Mouse (Mus musculus): Measurements from ENCODE around the gene Asl. TPM values are rescaled to one million over a fixed set of nuclear protein-coding genes. Genes with fewer than 3 reads are reported as not detected.

The Asl gene
- polyA plus RNA-seq, 1 experiment from 2014 or later = 291 TPM

DNA sequence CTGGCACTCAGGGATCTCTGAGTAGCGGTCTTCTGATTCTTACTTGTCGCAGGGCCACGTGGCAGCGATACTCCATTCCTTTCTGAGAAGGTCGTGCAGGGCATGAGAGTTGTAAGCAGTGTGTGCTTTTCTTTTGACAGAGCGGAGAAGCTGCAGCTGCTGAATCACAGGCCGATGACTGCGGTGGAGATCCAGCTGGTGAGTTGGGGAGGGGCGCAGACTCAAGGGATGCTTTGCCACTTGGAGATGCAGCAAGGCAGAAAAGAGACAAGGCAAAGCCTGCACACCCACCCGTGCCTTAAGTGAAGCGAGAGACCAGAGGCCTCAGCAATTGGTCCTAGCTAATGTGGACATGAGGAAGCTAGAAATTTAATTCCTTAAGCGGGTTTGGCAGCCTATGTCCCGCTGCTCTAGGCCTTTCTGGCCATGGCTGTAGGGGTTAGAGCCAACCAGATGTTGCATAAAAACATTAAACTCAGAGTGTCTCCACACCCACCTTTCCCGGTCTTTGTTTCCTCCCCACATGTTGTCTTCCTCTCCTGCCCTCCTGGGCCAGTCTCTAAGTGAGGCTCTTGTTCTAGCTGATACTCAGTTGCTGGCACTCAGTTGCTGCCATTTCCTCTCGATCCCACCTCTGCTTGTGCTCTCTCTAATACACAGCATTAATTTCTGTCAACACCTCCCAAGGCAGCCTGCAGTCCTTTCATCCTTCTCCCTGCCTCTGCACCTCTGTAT, 19.9 kb upstream of the Asl start:
- no peak overlapping the region for H3K4me3 ChIP-seq (ENCODE audit: low read depth, low read length)
- no peaks in the 10 kb centered on the region for H3K27me3 ChIP-seq (ENCODE audit: insufficient read depth, low read length)
- no peak for TF ChIP-seq CTCF (IDR thresholded peaks at IDR 0.05; ENCODE audit: low read depth)
- TF ChIP-seq EP300 (IDR thresholded peaks at IDR 0.05; ENCODE audit: low read depth) = no peak
- H3K27ac ChIP-seq (ENCODE audit: low read depth) = no peak overlapping the region
- DNase-seq (no peak), ATAC-seq (no peak)
- WGBS (ENCODE audit: insufficient replicate concordance) = 90% methylated on average over 15 of the region's 15 CpGs
- H3K36me3 ChIP-seq (replicated peaks; ENCODE audit: insufficient read depth, low read length) = peaks cover 55% of the 10 kb centered on the region
- no peaks in the 10 kb centered on the region for H3K9me3 ChIP-seq (ENCODE audit: low read length)
- H3K4me1 ChIP-seq (ENCODE audit: insufficient read depth) = peaks cover 6% of the 10 kb centered on the region; the same call in 1 of the 2 replicates
- H3K4me2 ChIP-seq (ENCODE audit: low read depth, low read length) = no peak overlapping the region
- H3K9ac ChIP-seq (replicated peaks) = no peak overlapping the region

DNA sequence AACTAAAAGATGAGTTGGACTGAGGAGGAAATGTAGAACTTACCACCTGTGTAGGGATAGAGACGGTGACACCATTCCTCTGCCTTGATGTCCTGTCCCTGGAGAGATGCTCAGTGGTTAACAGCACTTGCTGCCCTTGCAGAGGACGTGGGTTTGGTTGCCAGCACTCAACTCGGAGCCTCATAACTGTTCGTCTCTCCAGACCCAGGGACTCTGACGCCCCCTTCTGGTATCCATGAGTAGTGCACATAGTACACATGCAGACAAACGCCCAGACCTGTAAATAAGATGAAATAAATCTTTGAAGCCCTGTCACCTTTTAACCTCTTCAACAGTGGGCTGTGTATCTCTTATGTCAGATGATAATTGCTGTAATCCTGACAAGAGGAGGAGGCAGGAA, 18.0 kb upstream of the Asl start:
- Histone ChIP-seq H3K9ac (replicated peaks) (no peak overlapping the region), H3K4me1 (ENCODE audit: insufficient read depth) (peaks cover 6% of the 10 kb centered on the region; the same call in 1 of the 2 replicates), H3K27ac (ENCODE audit: low read depth) (no peak overlapping the region), H3K4me3 (ENCODE audit: low read depth, low read length) (no peak overlapping the region), H3K9me3 (ENCODE audit: low read length) (no peaks in the 10 kb centered on the region), H3K27me3 (ENCODE audit: insufficient read depth, low read length) (no peaks in the 10 kb centered on the region), H3K36me3 (replicated peaks; ENCODE audit: insufficient read depth, low read length) (peaks cover 63% of the 10 kb centered on the region), H3K4me2 (ENCODE audit: low read depth, low read length) (no peak overlapping the region)
- ATAC-seq (no peak), DNase-seq (no peak)
- 76% methylated on average over 6 of the region's 6 CpGs for WGBS (ENCODE audit: insufficient replicate concordance)
- peak; percentile 56 for TF ChIP-seq CTCF (IDR thresholded peaks at IDR 0.05; ENCODE audit: low read depth)
- no peak for TF ChIP-seq EP300 (IDR thresholded peaks at IDR 0.05; ENCODE audit: low read depth)

DNA sequence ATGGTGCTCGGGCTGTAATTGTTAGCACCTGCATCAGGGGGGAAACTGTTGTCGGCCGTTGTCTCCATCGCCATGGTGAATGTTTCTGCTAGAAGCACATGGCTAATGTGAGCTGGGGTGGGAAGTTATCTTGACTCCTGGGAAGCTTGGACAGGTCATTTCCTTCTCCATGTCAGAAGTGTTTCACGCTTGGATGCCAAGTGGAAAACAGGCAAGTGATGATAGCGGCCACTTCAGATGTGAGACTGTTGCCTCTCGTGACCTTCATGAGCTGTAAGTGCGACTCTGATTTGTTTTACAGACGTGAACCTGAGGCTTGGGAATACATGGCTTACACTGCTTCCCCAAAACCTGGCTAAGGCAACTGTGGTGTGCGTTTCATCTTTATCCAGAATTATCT, 17.5 kb upstream of the Asl start:
- no peak overlapping the region for H3K4me2 ChIP-seq (ENCODE audit: low read depth, low read length)
- no peak overlapping the region for H3K9ac ChIP-seq (replicated peaks)
- no peaks in the 10 kb centered on the region for H3K9me3 ChIP-seq (ENCODE audit: low read length)
- H3K36me3 ChIP-seq (replicated peaks; ENCODE audit: insufficient read depth, low read length) = peaks cover 61% of the 10 kb centered on the region
- TF ChIP-seq EP300 (IDR thresholded peaks at IDR 0.05; ENCODE audit: low read depth) = no peak
- TF ChIP-seq CTCF (IDR thresholded peaks at IDR 0.05; ENCODE audit: low read depth) = no peak
- no peaks in the 10 kb centered on the region for H3K27me3 ChIP-seq (ENCODE audit: insufficient read depth, low read length)
- no peak for ATAC-seq
- no peak overlapping the region for H3K27ac ChIP-seq (ENCODE audit: low read depth)
- no peak overlapping the region for H3K4me3 ChIP-seq (ENCODE audit: low read depth, low read length)
- H3K4me1 ChIP-seq (ENCODE audit: insufficient read depth) = peaks cover 6% of the 10 kb centered on the region; the same call in 1 of the 2 replicates
- 86% methylated on average over 10 of the region's 10 CpGs for WGBS (ENCODE audit: insufficient replicate concordance)
- DNase-seq = no peak

DNA sequence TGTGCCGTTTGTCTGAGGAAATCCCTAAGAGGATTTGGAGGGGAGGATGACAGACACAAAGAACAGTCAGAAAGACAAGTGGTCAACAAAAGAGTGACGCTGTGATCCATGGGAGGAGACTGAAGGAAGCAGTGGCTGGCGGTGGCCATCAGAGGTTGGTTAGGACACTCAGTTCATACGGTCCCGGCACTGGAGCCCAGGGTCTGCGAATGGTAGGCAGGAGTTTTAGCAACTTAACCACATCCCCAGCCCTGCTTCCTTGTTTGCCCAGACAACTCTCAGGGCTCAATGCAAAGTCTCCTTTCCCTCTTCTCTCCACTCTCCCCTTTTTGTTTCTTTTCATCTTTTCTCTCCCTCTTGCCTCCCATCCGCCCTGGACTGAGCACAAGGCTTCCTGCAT, 17.1 kb upstream of the Asl start:
- TF ChIP-seq CTCF (IDR thresholded peaks at IDR 0.05; ENCODE audit: low read depth) (no peak), EP300 (IDR thresholded peaks at IDR 0.05; ENCODE audit: low read depth) (no peak)
- no peak overlapping the region for H3K4me2 ChIP-seq (ENCODE audit: low read depth, low read length)
- H3K36me3 ChIP-seq (replicated peaks; ENCODE audit: insufficient read depth, low read length) = peaks cover 60% of the 10 kb centered on the region
- ATAC-seq = no peak
- DNase-seq = no peak
- H3K27ac ChIP-seq (ENCODE audit: low read depth) = no peak overlapping the region
- H3K4me1 ChIP-seq (ENCODE audit: insufficient read depth) = peaks cover 6% of the 10 kb centered on the region; the same call in 1 of the 2 replicates
- no peak overlapping the region for H3K9ac ChIP-seq (replicated peaks)
- no peaks in the 10 kb centered on the region for H3K27me3 ChIP-seq (ENCODE audit: insufficient read depth, low read length)
- 86% methylated on average over 7 of the region's 7 CpGs for WGBS (ENCODE audit: insufficient replicate concordance)
- H3K9me3 ChIP-seq (ENCODE audit: low read length) = no peaks in the 10 kb centered on the region
- no peak overlapping the region for H3K4me3 ChIP-seq (ENCODE audit: low read depth, low read length)

DNA sequence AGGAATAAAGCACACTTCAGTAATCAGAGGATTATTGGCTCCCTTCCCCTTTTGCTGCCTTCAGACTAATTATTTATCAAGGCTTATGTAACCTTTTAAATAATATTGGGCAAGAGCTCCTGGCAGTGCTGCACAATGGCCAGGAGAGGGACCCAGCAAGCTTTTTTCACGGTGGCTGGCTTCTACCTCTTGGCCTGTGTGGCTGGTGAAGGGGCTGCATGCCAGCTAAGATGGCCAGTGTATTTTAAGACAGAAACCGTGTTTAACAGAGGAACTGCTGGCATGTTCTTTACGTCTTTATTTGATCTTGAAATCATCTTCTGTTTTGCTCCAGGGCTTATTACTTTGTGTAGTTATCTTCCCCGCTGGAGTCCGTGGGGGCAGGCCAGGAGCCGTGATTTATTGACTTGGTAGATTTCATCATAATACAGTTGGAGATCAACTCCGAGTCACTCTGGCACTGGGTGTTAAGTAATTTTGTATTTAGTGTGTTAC, 15.2 kb upstream of the Asl start:
- H3K9ac ChIP-seq (replicated peaks) = no peak overlapping the region
- WGBS (ENCODE audit: insufficient replicate concordance) = 55% methylated on average over 7 of the region's 7 CpGs
- no peak overlapping the region for H3K4me3 ChIP-seq (ENCODE audit: low read depth, low read length)
- H3K27ac ChIP-seq (ENCODE audit: low read depth) = peak overlapping the region; percentile 74
- H3K9me3 ChIP-seq (ENCODE audit: low read length) = no peaks in the 10 kb centered on the region
- ATAC-seq (peak; percentile 88), DNase-seq (peak; percentile 35)
- peaks cover 6% of the 10 kb centered on the region; the same call in 1 of the 2 replicates for H3K4me1 ChIP-seq (ENCODE audit: insufficient read depth)
- TF ChIP-seq CTCF (IDR thresholded peaks at IDR 0.05; ENCODE audit: low read depth) (peak; percentile 76), EP300 (IDR thresholded peaks at IDR 0.05; ENCODE audit: low read depth) (no peak)
- no peaks in the 10 kb centered on the region for H3K27me3 ChIP-seq (ENCODE audit: insufficient read depth, low read length)
- peaks cover 64% of the 10 kb centered on the region for H3K36me3 ChIP-seq (replicated peaks; ENCODE audit: insufficient read depth, low read length)
- peak overlapping the region; percentile 7; the same call in 1 of the 2 replicates for H3K4me2 ChIP-seq (ENCODE audit: low read depth, low read length)

DNA sequence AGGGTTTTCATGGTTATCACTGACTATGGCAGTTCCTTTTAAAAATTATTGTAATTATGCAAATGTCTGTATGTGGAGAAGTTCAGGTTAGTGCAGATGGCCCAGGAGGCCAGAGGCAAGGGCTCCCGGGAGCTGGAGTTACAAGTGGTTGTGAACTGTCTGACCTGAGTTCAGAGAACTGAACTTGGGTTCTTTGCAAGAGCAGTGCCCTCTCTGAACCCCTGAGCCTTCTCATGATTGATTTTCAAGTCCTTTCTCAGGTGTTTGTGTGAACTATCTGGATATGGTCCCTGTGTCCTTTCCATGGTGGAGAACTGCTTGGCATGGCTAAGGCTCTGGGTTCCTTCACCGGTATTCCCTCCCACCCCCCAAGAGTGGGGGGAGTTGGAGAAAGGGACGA, 14.7 kb upstream of the Asl start:
- WGBS (ENCODE audit: insufficient replicate concordance) = 65% methylated on average over 3 of the region's 3 CpGs
- no peak overlapping the region for H3K4me3 ChIP-seq (ENCODE audit: low read depth, low read length)
- H3K27me3 ChIP-seq (ENCODE audit: insufficient read depth, low read length) = no peaks in the 10 kb centered on the region
- H3K9me3 ChIP-seq (ENCODE audit: low read length) = no peaks in the 10 kb centered on the region
- peak overlapping the region; percentile 74 for H3K27ac ChIP-seq (ENCODE audit: low read depth)
- DNase-seq = no peak
- peak; percentile 61 for ATAC-seq
- H3K4me1 ChIP-seq (ENCODE audit: insufficient read depth) = peaks cover 6% of the 10 kb centered on the region; the same call in 1 of the 2 replicates
- H3K4me2 ChIP-seq (ENCODE audit: low read depth, low read length) = peak overlapping the region; percentile 7; the same call in 1 of the 2 replicates
- peaks cover 60% of the 10 kb centered on the region for H3K36me3 ChIP-seq (replicated peaks; ENCODE audit: insufficient read depth, low read length)
- no peak overlapping the region for H3K9ac ChIP-seq (replicated peaks)
- TF ChIP-seq EP300 (IDR thresholded peaks at IDR 0.05; ENCODE audit: low read depth) (no peak), CTCF (IDR thresholded peaks at IDR 0.05; ENCODE audit: low read depth) (no peak)

Data from liver, postnatal 0 days (tissue).